Mouse (Mus musculus) heart, postnatal 0 days (tissue): ENCODE results near the gene Nudt5.

Experiments used
- CTCF ChIP-seq: IDR thresholded peaks from 2 replicates; pipeline ENCODE4 v1.5.1; 2016; ENCODE audit warnings: antibody characterized with exemption, control low read depth, low read depth
- EP300 ChIP-seq: IDR thresholded peaks from 2 replicates; pipeline ENCODE4 v1.6.1; 2016; ENCODE audit warnings: antibody characterized with exemption, low read depth

- TF ChIP-seq CTCF = no peak
- no peak for TF ChIP-seq EP300
Measured at GRCm38 (mm10) chr2:5844181-5844872, 492 bp upstream of the Nudt5 start.
